Mouse (Mus musculus): ENCODE data around the gene Naaa. TPM values are rescaled to one million over a fixed set of nuclear protein-coding genes. Genes with fewer than 3 reads are reported as not detected.
A peak's percentile ranks its signal among the peaks of the same experiment; 100 is the strongest.

Naaa gene
- polyA plus RNA-seq, 1 experiment = 50.7 TPM

DNA sequence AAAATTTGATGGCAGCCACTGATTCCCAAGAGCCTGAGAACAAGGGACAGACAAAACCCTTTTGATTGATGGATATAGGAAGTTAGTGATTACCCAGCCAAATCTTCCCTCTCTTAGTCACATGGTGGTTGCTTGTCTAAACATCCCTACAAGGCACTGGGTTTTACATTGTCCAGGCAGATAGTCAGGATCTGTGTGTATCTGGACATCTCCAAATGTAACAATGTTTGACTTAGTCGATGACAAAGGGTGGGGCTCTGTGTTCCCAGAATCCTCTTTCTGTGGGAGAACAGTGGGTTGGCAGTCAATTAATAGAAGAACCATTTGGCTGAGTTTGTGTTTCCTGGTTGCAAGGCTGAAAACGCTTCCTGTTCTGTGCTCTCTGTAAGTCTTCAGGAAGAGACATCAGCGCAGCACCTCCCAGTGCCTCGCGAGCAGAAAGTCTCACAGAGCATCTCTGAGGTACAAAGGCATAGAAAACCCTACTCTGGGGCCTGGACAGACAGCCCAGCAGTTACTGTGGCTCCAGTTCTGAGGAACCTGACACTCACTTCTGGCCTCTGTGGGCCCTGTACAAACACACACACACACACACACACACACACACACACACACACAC lies 42.9 kb downstream of the Naaa start:
- H3K4me3 ChIP-seq (ENCODE audit: control insufficient read depth, insufficient read depth, low read length) = no peak overlapping the region
- H3K27ac ChIP-seq (ENCODE audit: control insufficient read depth, insufficient read depth, low read length) = peak overlapping the region; percentile 27; the same call in 1 of the 2 replicates
- no peaks in the 10 kb centered on the region for H3K36me3 ChIP-seq (ENCODE audit: control insufficient read depth, insufficient read depth, low read length)
- H3K4me1 ChIP-seq (replicated peaks; ENCODE audit: control insufficient read depth, insufficient read depth, low read length) = peaks cover 14% of the 10 kb centered on the region
- TF ChIP-seq POLR2A (IDR thresholded peaks at IDR 0.05; ENCODE audit: control insufficient read depth, extremely low read depth, insufficient read depth, low read length, poor library complexity) (no peak), CTCF (IDR thresholded peaks at IDR 0.05; ENCODE audit: borderline replicate concordance, control insufficient read depth, extremely low read depth, insufficient read depth, low read length, poor library complexity) (no peak)
- no peaks in the 10 kb centered on the region for H3K27me3 ChIP-seq (ENCODE audit: control insufficient read depth, insufficient read depth, low read length)
- no peak for DNase-seq
- WGBS = 4% methylated on average over 5 of the region's 5 CpGs

DNA sequence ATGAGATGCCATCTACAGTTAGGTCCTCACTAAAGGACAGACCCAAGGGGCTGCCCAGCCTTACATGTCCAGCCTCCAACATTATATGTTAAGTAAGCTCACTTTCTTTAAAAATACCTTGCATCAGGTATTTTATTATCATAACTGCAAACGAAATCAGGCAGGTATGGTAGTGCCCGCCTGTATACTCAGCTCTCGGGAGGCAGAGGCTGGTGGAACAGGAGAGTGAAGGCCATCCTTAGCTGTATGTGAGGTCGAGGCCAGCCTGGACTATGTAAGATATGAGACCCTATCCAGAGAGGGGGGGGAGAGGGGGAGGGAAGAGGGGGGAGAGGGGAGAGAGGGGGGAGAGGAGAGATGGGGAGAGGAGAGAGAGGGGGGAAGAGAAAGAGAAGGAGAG lies 44.6 kb downstream of the Naaa start:
- TF ChIP-seq CTCF (IDR thresholded peaks at IDR 0.05; ENCODE audit: borderline replicate concordance, control insufficient read depth, extremely low read depth, insufficient read depth, low read length, poor library complexity) (no peak), POLR2A (IDR thresholded peaks at IDR 0.05; ENCODE audit: control insufficient read depth, extremely low read depth, insufficient read depth, low read length, poor library complexity) (no peak)
- Histone ChIP-seq H3K36me3 (ENCODE audit: control insufficient read depth, insufficient read depth, low read length) (no peaks in the 10 kb centered on the region), H3K27me3 (ENCODE audit: control insufficient read depth, insufficient read depth, low read length) (no peaks in the 10 kb centered on the region), H3K4me1 (replicated peaks; ENCODE audit: control insufficient read depth, insufficient read depth, low read length) (peaks cover 17% of the 10 kb centered on the region), H3K27ac (ENCODE audit: control insufficient read depth, insufficient read depth, low read length) (no peak overlapping the region), H3K4me3 (ENCODE audit: control insufficient read depth, insufficient read depth, low read length) (no peak overlapping the region)
- WGBS = 94% methylated on average over 4 of the region's 4 CpGs
- DNase-seq = no peak

DNA sequence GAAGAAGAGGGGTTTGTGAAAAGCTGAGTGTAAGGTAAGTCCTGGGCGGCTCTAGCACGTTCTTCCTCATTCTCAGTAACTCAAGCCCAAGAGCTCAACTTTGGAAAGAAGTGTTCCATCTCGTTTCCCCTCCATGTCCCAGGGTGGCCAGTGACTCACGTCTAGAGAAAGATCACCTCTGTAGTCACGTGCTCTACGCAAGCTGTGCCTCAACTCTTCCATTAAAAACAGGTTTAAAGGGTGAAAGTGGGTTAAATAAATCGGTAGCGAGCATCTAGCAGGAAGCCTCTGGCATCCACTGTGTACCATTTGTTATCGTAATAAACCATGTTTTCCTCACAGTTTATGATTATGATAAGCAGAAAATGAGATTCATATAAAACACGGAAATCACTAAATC lies 46.1 kb downstream of the Naaa start:
- TF ChIP-seq CTCF (IDR thresholded peaks at IDR 0.05; ENCODE audit: borderline replicate concordance, control insufficient read depth, extremely low read depth, insufficient read depth, low read length, poor library complexity) (no peak), POLR2A (IDR thresholded peaks at IDR 0.05; ENCODE audit: control insufficient read depth, extremely low read depth, insufficient read depth, low read length, poor library complexity) (no peak)
- Histone ChIP-seq H3K36me3 (ENCODE audit: control insufficient read depth, insufficient read depth, low read length) (no peaks in the 10 kb centered on the region), H3K4me3 (ENCODE audit: control insufficient read depth, insufficient read depth, low read length) (no peak overlapping the region), H3K4me1 (replicated peaks; ENCODE audit: control insufficient read depth, insufficient read depth, low read length) (peaks cover 22% of the 10 kb centered on the region), H3K27me3 (ENCODE audit: control insufficient read depth, insufficient read depth, low read length) (no peaks in the 10 kb centered on the region), H3K27ac (ENCODE audit: control insufficient read depth, insufficient read depth, low read length) (no peak overlapping the region)
- 89% methylated on average over 10 of the region's 10 CpGs for WGBS
- DNase-seq = no peak

DNA sequence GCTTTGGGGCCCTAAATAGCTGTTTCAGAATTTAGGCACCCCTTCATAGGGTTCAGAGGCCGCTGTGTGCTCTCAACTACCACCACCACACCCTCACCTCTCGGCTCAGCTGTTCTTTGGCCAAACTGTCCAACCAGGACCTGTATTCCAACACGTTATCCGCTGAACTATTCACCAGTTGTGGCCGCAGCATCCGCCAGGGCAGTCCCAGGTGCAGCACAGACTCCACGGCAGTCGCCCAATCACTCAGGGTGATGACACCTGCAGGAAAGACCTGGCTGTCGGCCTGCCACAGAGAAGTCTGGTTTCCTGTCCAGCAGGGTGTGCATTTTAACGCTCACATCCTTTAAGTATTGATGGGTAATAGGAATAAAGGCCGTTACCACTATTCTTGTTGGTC lies 47.7 kb downstream of the Naaa start:
- TF ChIP-seq POLR2A (IDR thresholded peaks at IDR 0.05; ENCODE audit: control insufficient read depth, extremely low read depth, insufficient read depth, low read length, poor library complexity) (no peak), CTCF (IDR thresholded peaks at IDR 0.05; ENCODE audit: borderline replicate concordance, control insufficient read depth, extremely low read depth, insufficient read depth, low read length, poor library complexity) (no peak)
- WGBS = 57% methylated on average over 11 of the region's 11 CpGs
- no peak for DNase-seq
- H3K4me1 ChIP-seq (replicated peaks; ENCODE audit: control insufficient read depth, insufficient read depth, low read length) = peaks cover 17% of the 10 kb centered on the region
- H3K36me3 ChIP-seq (ENCODE audit: control insufficient read depth, insufficient read depth, low read length) = no peaks in the 10 kb centered on the region
- H3K27ac ChIP-seq (ENCODE audit: control insufficient read depth, insufficient read depth, low read length) = peak overlapping the region; percentile 41; the same call in 1 of the 2 replicates
- H3K27me3 ChIP-seq (ENCODE audit: control insufficient read depth, insufficient read depth, low read length) = no peaks in the 10 kb centered on the region
- H3K4me3 ChIP-seq (ENCODE audit: control insufficient read depth, insufficient read depth, low read length) = no peak overlapping the region

DNA sequence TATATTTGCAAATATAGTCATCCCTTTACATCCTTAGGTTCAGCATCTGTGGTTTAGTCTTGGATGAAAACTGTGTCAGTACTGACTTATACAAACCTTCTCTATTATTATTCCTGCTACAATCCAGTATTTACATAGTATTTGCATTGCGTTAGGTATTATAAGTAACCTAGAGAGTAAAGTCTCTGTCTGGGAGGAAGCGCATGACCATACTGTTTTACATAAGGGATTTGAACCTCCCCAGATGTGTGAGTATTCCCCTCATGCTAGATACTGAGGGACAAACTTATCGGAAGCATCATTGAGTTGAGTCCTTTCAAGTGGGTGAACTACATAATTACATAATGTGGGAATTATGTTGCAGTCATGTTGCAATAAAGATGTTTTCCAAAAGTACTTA lies 48.5 kb downstream of the Naaa start:
- DNase-seq = no peak
- no peaks in the 10 kb centered on the region for H3K36me3 ChIP-seq (ENCODE audit: control insufficient read depth, insufficient read depth, low read length)
- H3K4me1 ChIP-seq (replicated peaks; ENCODE audit: control insufficient read depth, insufficient read depth, low read length) = peaks cover 16% of the 10 kb centered on the region
- no peak for TF ChIP-seq POLR2A (IDR thresholded peaks at IDR 0.05; ENCODE audit: control insufficient read depth, extremely low read depth, insufficient read depth, low read length, poor library complexity)
- TF ChIP-seq CTCF (IDR thresholded peaks at IDR 0.05; ENCODE audit: borderline replicate concordance, control insufficient read depth, extremely low read depth, insufficient read depth, low read length, poor library complexity) = no peak
- H3K4me3 ChIP-seq (ENCODE audit: control insufficient read depth, insufficient read depth, low read length) = no peak overlapping the region
- no peak overlapping the region for H3K27ac ChIP-seq (ENCODE audit: control insufficient read depth, insufficient read depth, low read length)
- WGBS = 95% methylated on average over 3 of the region's 3 CpGs
- H3K27me3 ChIP-seq (ENCODE audit: control insufficient read depth, insufficient read depth, low read length) = no peaks in the 10 kb centered on the region

DNA sequence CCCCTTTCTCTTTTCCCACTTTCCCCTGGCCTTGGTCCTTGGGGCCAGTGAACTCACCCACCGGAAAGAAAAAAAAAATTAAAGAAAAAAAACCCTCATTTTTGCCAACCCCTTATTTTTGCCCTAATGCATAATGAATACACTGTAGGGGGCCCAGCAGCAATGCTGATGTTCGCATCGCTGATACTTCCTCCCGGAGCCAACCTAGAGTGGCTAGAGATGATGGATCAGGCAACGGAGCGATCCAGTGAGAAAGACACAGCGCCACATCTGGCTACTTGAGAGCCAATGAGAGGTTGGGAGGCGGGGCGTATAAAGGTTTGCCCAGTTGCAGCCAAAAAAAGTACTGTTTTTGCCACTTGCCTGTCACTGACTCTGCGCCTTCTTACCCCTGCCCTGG lies 49.2 kb downstream of the Naaa start:
- no peaks in the 10 kb centered on the region for H3K27me3 ChIP-seq (ENCODE audit: control insufficient read depth, insufficient read depth, low read length)
- 72% methylated on average over 10 of the region's 10 CpGs for WGBS
- H3K36me3 ChIP-seq (ENCODE audit: control insufficient read depth, insufficient read depth, low read length) = no peaks in the 10 kb centered on the region
- peak overlapping the region; percentile 0; the same call in 1 of the 2 replicates for H3K27ac ChIP-seq (ENCODE audit: control insufficient read depth, insufficient read depth, low read length)
- TF ChIP-seq POLR2A (IDR thresholded peaks at IDR 0.05; ENCODE audit: control insufficient read depth, extremely low read depth, insufficient read depth, low read length, poor library complexity) (no peak), CTCF (IDR thresholded peaks at IDR 0.05; ENCODE audit: borderline replicate concordance, control insufficient read depth, extremely low read depth, insufficient read depth, low read length, poor library complexity) (no peak)
- no peak for DNase-seq
- peaks cover 16% of the 10 kb centered on the region for H3K4me1 ChIP-seq (replicated peaks; ENCODE audit: control insufficient read depth, insufficient read depth, low read length)
- H3K4me3 ChIP-seq (ENCODE audit: control insufficient read depth, insufficient read depth, low read length) = no peak overlapping the region

DNA sequence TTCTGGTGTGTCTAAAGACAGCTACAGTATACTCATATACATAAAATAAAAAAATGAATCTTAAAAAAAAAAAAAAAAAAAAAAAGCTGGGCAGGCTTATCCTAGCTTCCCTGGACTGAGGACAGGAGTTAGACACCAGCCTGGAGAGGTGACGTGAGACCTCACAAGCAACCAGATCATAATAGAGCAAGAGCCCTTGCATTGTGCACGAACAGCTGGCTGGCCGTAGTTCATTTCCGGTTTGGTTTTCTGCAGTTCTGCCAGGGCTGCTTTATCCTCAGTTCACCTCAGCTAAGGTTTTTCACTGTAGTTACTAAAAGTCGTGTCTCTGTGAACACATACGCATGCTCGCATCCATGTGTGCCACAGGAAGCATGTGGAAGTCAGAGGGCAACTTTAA lies 50.2 kb downstream of the Naaa start:
- no peak overlapping the region for H3K4me3 ChIP-seq (ENCODE audit: control insufficient read depth, insufficient read depth, low read length)
- no peaks in the 10 kb centered on the region for H3K27me3 ChIP-seq (ENCODE audit: control insufficient read depth, insufficient read depth, low read length)
- WGBS = 57% methylated on average over 7 of the region's 7 CpGs
- H3K4me1 ChIP-seq (replicated peaks; ENCODE audit: control insufficient read depth, insufficient read depth, low read length) = peaks cover 16% of the 10 kb centered on the region
- peak overlapping the region; percentile 65; the same call in 1 of the 2 replicates for H3K27ac ChIP-seq (ENCODE audit: control insufficient read depth, insufficient read depth, low read length)
- no peaks in the 10 kb centered on the region for H3K36me3 ChIP-seq (ENCODE audit: control insufficient read depth, insufficient read depth, low read length)
- no peak for DNase-seq
- TF ChIP-seq POLR2A (IDR thresholded peaks at IDR 0.05; ENCODE audit: control insufficient read depth, extremely low read depth, insufficient read depth, low read length, poor library complexity) (no peak), CTCF (IDR thresholded peaks at IDR 0.05; ENCODE audit: borderline replicate concordance, control insufficient read depth, extremely low read depth, insufficient read depth, low read length, poor library complexity) (no peak)
